Mouse (Mus musculus) left cerebral cortex, adult 2 months (tissue): ENCODE data around the gene Prkch. TPM values are rescaled to one million over a fixed set of nuclear protein-coding genes. Genes with fewer than 3 reads are reported as not detected.

ENCODE experiments used
- DNase-seq, 2 experiments: peaks; one replicate each; pipeline ENCODE4 v3.0.0; 2021 to 2022; ENCODE audit warnings: low spot score in 2 of 2, mixed read lengths in 1 of 2; ENCODE audit errors: extremely low spot score in 1 of 2
- H3K27ac ChIP-seq: fragments of 200-600 bp; 2 replicates; pipeline ENCODE4 v1.8.1; 2022
- H3K4me3 ChIP-seq: fragments of 200-600 bp; 2 replicates; pipeline ENCODE4 v1.8.1; 2022
- CTCF ChIP-seq: fragments of 200-600 bp; IDR thresholded peaks from 2 replicates; pipeline ENCODE4 v1.8.1; 2022; ENCODE audit warnings: antibody characterized with exemption, mild to moderate bottlenecking, moderate library complexity
- intact Hi-C: fragments of 180-260 bp; cut with DNase I; formaldehyde crosslinking; loops from one replicate; pipeline ENCODE4 v1.15.1; 2025
- total RNA-seq, 2 experiments: library from RNA; stranded (reverse); gene quantifications; 2 replicates each; pipeline ENCODE4 v1.2.3; 2021

Prkch gene
- total RNA-seq, 2 experiments from 2014 or later, result 4.1 to 5.7 TPM

- H3K27ac ChIP-seq, result no peak overlapping the region
- TF ChIP-seq CTCF, result no peak
- DNase-seq, result no peak
- intact Hi-C loops, result no loop called here
- H3K4me3 ChIP-seq, result no peak overlapping the region
Measured at GRCm38 (mm10) chr12:73723067-73723466, 138.5 kb downstream of the Prkch start.

GRCm38 (mm10) chr12:73723887-73724286, 139.3 kb downstream of the Prkch start:
- Histone ChIP-seq H3K27ac (no peak overlapping the region), H3K4me3 (no peak overlapping the region)
- DNase-seq, result no peak
- no peak for TF ChIP-seq CTCF
- intact Hi-C loops, result no loop called here

- H3K4me3 ChIP-seq, result no peak overlapping the region
- H3K27ac ChIP-seq, result no peak overlapping the region
- DNase-seq, result no peak
- TF ChIP-seq CTCF, result no peak
- intact Hi-C loops, result no loop called here
Measured at GRCm38 (mm10) chr12:73725825-73726604, 141.4 kb downstream of the Prkch start.

GRCm38 (mm10) chr12:73727046-73727445, 142.4 kb downstream of the Prkch start:
- DNase-seq, result no peak
- intact Hi-C loops, result no loop called here
- no peak for TF ChIP-seq CTCF
- H3K4me3 ChIP-seq, result no peak overlapping the region
- H3K27ac ChIP-seq, result no peak overlapping the region

- DNase-seq, result no peak
- no peak overlapping the region for H3K27ac ChIP-seq
- H3K4me3 ChIP-seq, result no peak overlapping the region
- intact Hi-C loops, result no loop called here
- TF ChIP-seq CTCF, result no peak
Measured at GRCm38 (mm10) chr12:73730603-73731002, 146.0 kb downstream of the Prkch start.

GRCm38 (mm10) chr12:73731093-73731492, 146.5 kb downstream of the Prkch start:
- Histone ChIP-seq H3K4me3 (no peak overlapping the region), H3K27ac (no peak overlapping the region)
- TF ChIP-seq CTCF, result no peak
- intact Hi-C loops, result no loop called here
- no peak for DNase-seq

- DNase-seq, result no peak
- no peak for TF ChIP-seq CTCF
- intact Hi-C loops, result no loop called here
- Histone ChIP-seq H3K4me3 (no peak overlapping the region), H3K27ac (no peak overlapping the region)
Measured at GRCm38 (mm10) chr12:73731848-73732540, 147.4 kb downstream of the Prkch start.

GRCm38 (mm10) chr12:73732862-73733261, 148.3 kb downstream of the Prkch start:
- no peak for TF ChIP-seq CTCF
- intact Hi-C loops, result no loop called here
- H3K27ac ChIP-seq, result no peak overlapping the region
- no peak overlapping the region for H3K4me3 ChIP-seq
- no peak for DNase-seq

- no peak for TF ChIP-seq CTCF
- DNase-seq, result no peak
- intact Hi-C loops, result no loop called here
- Histone ChIP-seq H3K4me3 (no peak overlapping the region), H3K27ac (no peak overlapping the region)
Measured at GRCm38 (mm10) chr12:73736931-73737330, 152.3 kb downstream of the Prkch start.

- DNase-seq, result no peak
- no peak for TF ChIP-seq CTCF
- no peak overlapping the region for H3K4me3 ChIP-seq
- no peak overlapping the region for H3K27ac ChIP-seq
- intact Hi-C loops, result no loop called here
Measured at GRCm38 (mm10) chr12:73739611-73740219, 155.1 kb downstream of the Prkch start.

- no peak for TF ChIP-seq CTCF
- intact Hi-C loops, result no loop called here
- H3K27ac ChIP-seq, result no peak overlapping the region
Measured at GRCm38 (mm10) chr12:73742577-73742976, 158.0 kb downstream of the Prkch start.

GRCm38 (mm10) chr12:73743087-73743486, 158.5 kb downstream of the Prkch start:
- Histone ChIP-seq H3K4me3 (no peak overlapping the region), H3K27ac (no peak overlapping the region)
- no peak for DNase-seq
- intact Hi-C loops, result no loop called here
- TF ChIP-seq CTCF, result no peak

More at GRCm38 (mm10) chr12:73742577-73742976, 158.0 kb downstream of the Prkch start:
- H3K4me3 ChIP-seq, result no peak overlapping the region
- no peak for DNase-seq
